ENCODE assay signal across 18 mouse cellular contexts in genomic region chr6:92286889-92287288, GRCm38 (mm10). TPM values are rescaled to one million over a fixed set of nuclear protein-coding genes. Genes with fewer than 3 reads are reported as not detected.
DNase-seq lines count a peak whose midpoint lies in the region; ATAC-seq lines count a peak whose summit lies in the region.
"Had no signal": no experiment of that assay in that cellular context is flagged by ENCODE, and none has a peak within 500 bp of the region (broad histone marks: within the 10 kb centered on the region; RNA-seq: fewer than 3 reads in every experiment).

No protein-coding gene starts in this region.

- 61% methylated on average over 4 of the region's 4 CpGs for WGBS in hindbrain, embryonic 14.5 days
- WGBS in hindbrain, embryonic 10.5 days, result 60% methylated on average over 4 of the region's 4 CpGs

- H3K4me2 ChIP-seq in hindbrain, embryonic 14.5 days (replicated peaks), result no peak overlapping the region
- H3K4me2 ChIP-seq: forebrain, embryonic 15.5 days; heart, embryonic 15.5 days had no signal

- no peaks in the 10 kb centered on the region for H3K4me1 ChIP-seq in hindbrain, embryonic 14.5 days (replicated peaks; ENCODE audit: control insufficient read depth, insufficient read depth, low read length)
- H3K4me1 ChIP-seq in hindbrain, embryonic 10.5 days (replicated peaks), result no peaks in the 10 kb centered on the region
- H3K4me1 ChIP-seq: heart, embryonic 10.5 days; heart, embryonic 15.5 days; midbrain, embryonic 10.5 days had no signal

- DNase-seq in hindbrain, embryonic 14.5 days (ENCODE audit: low spot score), result no peak
- no peak for DNase-seq in hindbrain, embryonic 10.5 days (ENCODE audit: low spot score)
- peak; percentile 2 for DNase-seq in testis, postnatal 14 days (ENCODE audit: low spot score)
- no peak for DNase-seq in testis, postnatal 10 days (ENCODE audit: low spot score)
- DNase-seq in spleen, postnatal 4 days (ENCODE audit: low spot score in 2 of 2), result no peak
- no peak for DNase-seq in kidney, adult 11 months
- DNase-seq: B cell, adult 2 months; heart, adult 11 months had no signal

- no peak overlapping the region for H3K4me3 ChIP-seq in hindbrain, embryonic 14.5 days (replicated peaks; ENCODE audit: low read length)
- no peak overlapping the region for H3K4me3 ChIP-seq in hindbrain, embryonic 10.5 days
- H3K4me3 ChIP-seq: forebrain, embryonic 15.5 days; heart, embryonic 10.5 days; heart, embryonic 15.5 days; midbrain, embryonic 10.5 days had no signal

- H3K27me3 ChIP-seq in hindbrain, embryonic 14.5 days (ENCODE audit: control insufficient read depth, insufficient read depth, low read length), result no peaks in the 10 kb centered on the region
- H3K27me3 ChIP-seq in hindbrain, embryonic 10.5 days (ENCODE audit: insufficient read depth, poor library complexity, severe bottlenecking), result no peaks in the 10 kb centered on the region
- H3K27me3 ChIP-seq: forebrain, embryonic 15.5 days; heart, embryonic 15.5 days had no signal

- no peaks in the 10 kb centered on the region for H3K36me3 ChIP-seq in hindbrain, embryonic 14.5 days (replicated peaks; ENCODE audit: control insufficient read depth, insufficient read depth)
- H3K36me3 ChIP-seq in hindbrain, embryonic 10.5 days, result no peaks in the 10 kb centered on the region
- H3K36me3 ChIP-seq: forebrain, embryonic 15.5 days; heart, embryonic 10.5 days; heart, embryonic 15.5 days; midbrain, embryonic 10.5 days had no signal

- H3K9ac ChIP-seq in hindbrain, embryonic 14.5 days, result no peak overlapping the region
- H3K9ac ChIP-seq: forebrain, embryonic 15.5 days; heart, embryonic 15.5 days had no signal

- H3K27ac ChIP-seq in hindbrain, embryonic 14.5 days, result no peak overlapping the region
- H3K27ac ChIP-seq in hindbrain, embryonic 10.5 days, result no peak overlapping the region
- H3K27ac ChIP-seq: forebrain, embryonic 15.5 days; heart, embryonic 10.5 days; heart, embryonic 15.5 days; midbrain, embryonic 10.5 days had no signal

- ATAC-seq in hindbrain, embryonic 14.5 days (ENCODE audit: low FRiP score), result 0 out of 2 replicates have a peak, but pooled peaks have one; percentile 24
- ATAC-seq in hematopoietic stem cell, adult 5-6 weeks (replicated peaks in 1 of 2; ENCODE audit: insufficient read depth in 1 of 2, low FRiP score in 2 of 2, low TSS enrichment in 1 of 2, low read depth in 1 of 2, poor library complexity in 2 of 2, severe bottlenecking in 2 of 2), result peak; percentile 35 to 39; a peak in 3 of 4 replicates
- ATAC-seq: forebrain, embryonic 15.5 days had no signal

- no peaks in the 10 kb centered on the region for H3K9me3 ChIP-seq in hindbrain, embryonic 14.5 days (ENCODE audit: control insufficient read depth, low read length)
- H3K9me3 ChIP-seq in hindbrain, embryonic 10.5 days, result no peaks in the 10 kb centered on the region
- H3K9me3 ChIP-seq: forebrain, embryonic 15.5 days; heart, embryonic 10.5 days; heart, embryonic 15.5 days; midbrain, embryonic 10.5 days had no signal

RNA-seq across cellular contexts. Expression of gene Trh, which starts 42.4 kb away (rescaled TPM):
- 2.1 and 2.3 TPM in 2 replicates for polyA plus RNA-seq in hindbrain, embryonic 14.5 days (2014; fragmentation: Nextera tagmentation; extraction: Ambion mirVana)
- 5.7 and 13.6 TPM in 2 replicates for polyA plus RNA-seq in hindbrain, embryonic 10.5 days (2016; fragmentation: Nextera tagmentation; extraction: Ambion mirVana)
- not detected in 2 replicates for total RNA-seq in hematopoietic stem cell, adult 5-6 weeks (2017)
- total RNA-seq: adrenal gland, adult 8-10 months; gastrocnemius, postnatal 14 days; heart, postnatal 4 days had no signal
- polyA plus RNA-seq: limb, embryonic 11.5 days; liver, embryonic 16.5 days had no signal
